ENCODE assay signal across 9 mouse cellular contexts in the genomic region with DNA sequence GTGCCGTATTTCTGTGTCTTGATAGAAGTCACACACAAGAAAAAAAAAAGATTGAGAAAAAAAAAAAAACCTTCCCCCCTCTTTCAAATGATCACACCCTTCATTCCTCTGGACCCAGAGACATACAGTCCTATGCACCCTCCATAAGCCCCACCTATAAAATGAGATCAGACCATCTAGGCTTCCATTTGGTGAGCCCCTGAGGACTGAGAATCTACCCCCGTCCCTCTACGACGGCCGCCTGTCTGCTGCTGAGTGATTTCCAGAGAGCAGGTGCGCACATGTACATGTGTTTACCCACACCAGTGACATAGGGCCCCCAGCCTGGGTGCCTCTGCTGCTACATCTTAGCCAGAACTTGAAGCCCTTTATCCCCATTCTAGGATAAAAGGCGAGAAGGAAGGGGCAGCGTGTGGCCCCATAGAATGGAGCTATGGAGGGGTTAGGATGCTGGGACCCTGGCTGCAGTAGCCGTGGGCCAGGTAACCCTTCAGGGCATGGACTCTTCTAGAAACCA. TPM values are rescaled to one million over a fixed set of nuclear protein-coding genes. Genes with fewer than 3 reads are reported as not detected.
DNase-seq lines count a peak whose midpoint lies in the region; ATAC-seq and TF ChIP-seq lines count a peak whose summit lies in the region.
"Had no signal": no experiment of that assay in that cellular context is flagged by ENCODE, and none has a peak within 500 bp of the region (broad histone marks: within the 10 kb centered on the region; RNA-seq: fewer than 3 reads in every experiment).

No protein-coding gene starts in this region.

- no peak for ATAC-seq in forebrain, embryonic 15.5 days (replicated peaks)
- no peak for ATAC-seq in neural tube, embryonic 15.5 days (ENCODE audit: low FRiP score)

- H3K4me2 ChIP-seq in forebrain, embryonic 15.5 days (replicated peaks) = peak overlapping the region; percentile 50
- H3K4me2 ChIP-seq in neural tube, embryonic 15.5 days = peak overlapping the region; percentile 49

- H3K27ac ChIP-seq in ES-Bruce4 (ENCODE audit: insufficient read depth, low read length) = no peak overlapping the region
- peak overlapping the region; percentile 74 for H3K27ac ChIP-seq in forebrain, embryonic 15.5 days (replicated peaks)
- H3K27ac ChIP-seq in limb, embryonic 10.5 days = 0 out of 2 replicates have a peak overlapping the region, but pooled peaks have one; percentile 2
- peak overlapping the region; percentile 62 for H3K27ac ChIP-seq in neural tube, embryonic 15.5 days (replicated peaks)

- no peak for TF ChIP-seq POLR2A in ES-Bruce4 (IDR thresholded peaks at IDR 0.05; ENCODE audit: insufficient read depth, low read length)

- intact Hi-C loops in heart, postnatal 36 days (cut with DNase I) = loop anchor here (2.0 kb wide), 1 partner anchor 94 kb away; a partner anchor contains a TSS

- 25% methylated on average over 9 of the region's 9 CpGs for WGBS in forebrain, embryonic 15.5 days
- 42% methylated on average over 9 of the region's 9 CpGs for WGBS in limb, embryonic 10.5 days
- WGBS in neural tube, embryonic 15.5 days = 31% methylated on average over 9 of the region's 9 CpGs

- H3K27me3 ChIP-seq in ES-Bruce4 (ENCODE audit: control insufficient read depth, insufficient read depth, low read length, poor library complexity, severe bottlenecking) = no peaks in the 10 kb centered on the region
- no peaks in the 10 kb centered on the region for H3K27me3 ChIP-seq in forebrain, embryonic 15.5 days
- peaks cover 19% of the 10 kb centered on the region for H3K27me3 ChIP-seq in limb, embryonic 10.5 days (ENCODE audit: low read depth, poor library complexity, severe bottlenecking)
- 0 out of 2 replicates have a peak, but pooled peaks cover 13% of the 10 kb centered on the region for H3K27me3 ChIP-seq in neural tube, embryonic 15.5 days (replicated peaks)

- TF ChIP-seq EP300 in ES-Bruce4 (IDR thresholded peaks at IDR 0.05; ENCODE audit: insufficient read depth, low read depth, low read length) = no peak

- TF ChIP-seq CTCF in ES-Bruce4 (IDR thresholded peaks at IDR 0.05; ENCODE audit: low read depth, low read length) = no peak

- no peaks in the 10 kb centered on the region for H3K36me3 ChIP-seq in ES-Bruce4 (ENCODE audit: control insufficient read depth, insufficient read depth, low read length, poor library complexity, severe bottlenecking)
- H3K36me3 ChIP-seq in forebrain, embryonic 15.5 days = peaks cover 34% of the 10 kb centered on the region
- H3K36me3 ChIP-seq in limb, embryonic 10.5 days = peaks cover 44% of the 10 kb centered on the region
- peaks cover 38% of the 10 kb centered on the region for H3K36me3 ChIP-seq in neural tube, embryonic 15.5 days

- peak; percentile 18 to 51 for DNase-seq in heart, adult 18-20 months
- no peak for DNase-seq in heart, postnatal 36 days
- no peak for DNase-seq in limb, embryonic 10.5 days (ENCODE audit: low spot score)
- no peak for DNase-seq in spleen, adult 12 weeks (ENCODE audit: low spot score)
- DNase-seq in right cerebral cortex, postnatal 25 days = no peak

- H3K9me3 ChIP-seq in ES-Bruce4 (replicated peaks; ENCODE audit: control insufficient read depth, insufficient read depth, low read length, poor library complexity, severe bottlenecking) = no peaks in the 10 kb centered on the region
- H3K9me3 ChIP-seq in forebrain, embryonic 15.5 days = no peaks in the 10 kb centered on the region
- H3K9me3 ChIP-seq in limb, embryonic 10.5 days (replicated peaks) = no peaks in the 10 kb centered on the region
- no peaks in the 10 kb centered on the region for H3K9me3 ChIP-seq in neural tube, embryonic 15.5 days (replicated peaks)

- peak overlapping the region; percentile 56; the same call in 1 of the 2 replicates for H3K9ac ChIP-seq in ES-Bruce4 (ENCODE audit: low read depth, poor library complexity, severe bottlenecking)
- H3K9ac ChIP-seq in forebrain, embryonic 15.5 days (replicated peaks) = 0 out of 2 replicates have a peak overlapping the region, but pooled peaks have one; percentile 5
- no peak overlapping the region for H3K9ac ChIP-seq in neural tube, embryonic 15.5 days (replicated peaks)

- H3K4me1 ChIP-seq in ES-Bruce4 (ENCODE audit: control insufficient read depth, insufficient read depth, low read length) = peaks cover under 1% of the 10 kb centered on the region
- peaks cover 29% of the 10 kb centered on the region for H3K4me1 ChIP-seq in forebrain, embryonic 15.5 days
- peaks cover 47% of the 10 kb centered on the region for H3K4me1 ChIP-seq in limb, embryonic 10.5 days
- H3K4me1 ChIP-seq in neural tube, embryonic 15.5 days = peaks cover 42% of the 10 kb centered on the region

- no peak overlapping the region for H3K4me3 ChIP-seq in ES-Bruce4 (ENCODE audit: low read depth, low read length)
- peak overlapping the region; percentile 24; the same call in 1 of the 2 replicates for H3K4me3 ChIP-seq in forebrain, embryonic 15.5 days
- no peak overlapping the region for H3K4me3 ChIP-seq in limb, embryonic 10.5 days
- no peak overlapping the region for H3K4me3 ChIP-seq in neural tube, embryonic 15.5 days (replicated peaks)

RNA-seq across cellular contexts. Expression of a gene that starts 27.8 kb away (rescaled TPM):
- total RNA-seq in heart, adult 18-20 months (2021) = 10 to 100 TPM; 36.2 to 41.7 TPM
- total RNA-seq in heart, postnatal 36 days (2021) = 10 to 100 TPM; 44.6 to 59.4 TPM
- 22.6 and 25.6 TPM in 2 replicates for polyA plus RNA-seq in ES-Bruce4 (2011; ENCODE audit: insufficient read depth, insufficient read length, low read depth, missing spikeins)
- 13.6 and 14.4 TPM in 2 replicates for polyA plus RNA-seq in forebrain, embryonic 15.5 days (2015; fragmentation: Nextera tagmentation; extraction: Ambion mirVana)
- 9.0 and 12.1 TPM in 2 replicates for polyA plus RNA-seq in limb, embryonic 10.5 days (2016; fragmentation: Nextera tagmentation; extraction: Ambion mirVana)
- polyA plus RNA-seq in neural tube, embryonic 15.5 days (2015; fragmentation: Nextera tagmentation; extraction: Ambion mirVana) = 9.7 and 11.5 TPM in 2 replicates

RNA-seq across cellular contexts. Expression of a gene that starts 51.3 kb away (rescaled TPM):
- total RNA-seq in heart, adult 18-20 months (2021) = 1 to 10 TPM in 1 of 2 experiments, under 1 TPM in 1; 0.37 to 2.8 TPM
- under 1 TPM; 0.22 to 0.47 TPM for total RNA-seq in heart, postnatal 36 days (2021)
- not detected in 2 replicates for polyA plus RNA-seq in ES-Bruce4 (2011; ENCODE audit: insufficient read depth, insufficient read length, low read depth, missing spikeins)
- polyA plus RNA-seq in forebrain, embryonic 15.5 days (2015; fragmentation: Nextera tagmentation; extraction: Ambion mirVana) = 0.06 TPM in 1 of 2 replicates, not detected in the other
- not detected in 2 replicates for polyA plus RNA-seq in limb, embryonic 10.5 days (2016; fragmentation: Nextera tagmentation; extraction: Ambion mirVana)
- polyA plus RNA-seq in neural tube, embryonic 15.5 days (2015; fragmentation: Nextera tagmentation; extraction: Ambion mirVana) = 0.26 TPM in 1 of 2 replicates, not detected in the other

RNA-seq across cellular contexts. Expression of a gene that starts 55.6 kb away (rescaled TPM):
- not detected for total RNA-seq in heart, adult 18-20 months (2021)
- not detected for total RNA-seq in heart, postnatal 36 days (2021)
- polyA plus RNA-seq in ES-Bruce4 (2011; ENCODE audit: insufficient read depth, insufficient read length, low read depth, missing spikeins) = 1.7 and 2.5 TPM in 2 replicates
- not detected in 2 replicates for polyA plus RNA-seq in forebrain, embryonic 15.5 days (2015; fragmentation: Nextera tagmentation; extraction: Ambion mirVana)
- 0.36 TPM in 1 of 2 replicates, not detected in the other for polyA plus RNA-seq in limb, embryonic 10.5 days (2016; fragmentation: Nextera tagmentation; extraction: Ambion mirVana)
- polyA plus RNA-seq in neural tube, embryonic 15.5 days (2015; fragmentation: Nextera tagmentation; extraction: Ambion mirVana) = 0.73 TPM in 1 of 2 replicates, not detected in the other
- total RNA-seq: heart, postnatal 14 days had no signal

Comparison
In these comparisons a context has a peak if more than half of its experiments do, and no peak if none do; other contexts are left out.
1. DNase-seq: peak in heart, adult 18-20 months (2 of 2); none in heart, postnatal 36 days (0 of 2), limb, embryonic 10.5 days (single experiment), spleen, adult 12 weeks (single experiment) and right cerebral cortex, postnatal 25 days (single experiment).